Mouse (Mus musculus): ENCODE results near the gene Gcm1.

Gene Gcm1

DNA sequence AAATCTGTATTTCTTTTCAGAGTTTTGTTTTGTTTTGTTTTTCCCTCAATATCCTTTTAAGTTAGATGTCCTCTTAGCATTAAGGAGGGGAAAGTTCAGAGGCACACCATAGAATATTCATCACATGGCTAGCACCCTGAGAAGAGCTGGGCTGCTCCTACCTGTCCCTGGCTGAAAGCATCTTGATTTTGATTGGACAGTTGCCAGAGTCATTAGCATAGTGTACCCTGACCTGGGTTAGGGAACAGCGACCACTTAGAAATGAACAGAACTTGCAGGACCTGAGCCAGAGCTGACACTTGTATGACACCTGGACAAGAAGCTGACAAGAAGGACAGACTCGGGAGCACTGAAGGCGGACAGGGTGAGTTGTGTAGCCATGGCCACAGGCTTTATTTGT is at the start of gene Gcm1:
TSS of gene Gcm1 (plus strand) at position 248 of the 400 bp plus-strand sequence.
- no peak for DNase-seq (ENCODE audit: extremely low read depth, insufficient read length, low spot score)

- DNase-seq (ENCODE audit: extremely low read depth, insufficient read length, low spot score), result no peak
Observed at GRCm38 (mm10) chr9:78003278-78003677, 48.4 kb upstream of the Gcm1 start.

DNA sequence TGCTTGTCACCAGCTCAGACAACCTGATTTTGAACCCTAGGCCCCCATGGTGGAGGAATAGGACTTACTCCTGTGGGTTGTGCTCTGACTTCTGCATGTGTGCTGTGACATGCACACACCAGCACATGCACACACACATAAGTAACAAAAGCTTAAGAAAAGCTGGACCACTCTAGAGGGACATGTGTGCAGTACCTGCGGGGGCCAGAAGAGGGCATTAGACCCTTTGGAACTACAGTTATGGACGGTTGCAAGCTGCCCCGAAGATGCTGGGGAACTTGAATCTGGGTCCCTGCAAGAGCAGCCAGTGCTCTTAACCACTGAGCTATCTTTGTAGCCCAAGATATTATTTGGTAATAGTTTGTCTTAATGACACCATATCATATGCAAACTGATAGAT is 46.2 kb upstream of the Gcm1 start:
- no peak for DNase-seq (ENCODE audit: extremely low read depth, insufficient read length, low spot score)

GRCm38 (mm10) chr9:78006209-78007001 is 45.3 kb upstream of the Gcm1 start:
- peak; percentile 44 for DNase-seq (ENCODE audit: extremely low read depth, insufficient read length, low spot score)

DNA sequence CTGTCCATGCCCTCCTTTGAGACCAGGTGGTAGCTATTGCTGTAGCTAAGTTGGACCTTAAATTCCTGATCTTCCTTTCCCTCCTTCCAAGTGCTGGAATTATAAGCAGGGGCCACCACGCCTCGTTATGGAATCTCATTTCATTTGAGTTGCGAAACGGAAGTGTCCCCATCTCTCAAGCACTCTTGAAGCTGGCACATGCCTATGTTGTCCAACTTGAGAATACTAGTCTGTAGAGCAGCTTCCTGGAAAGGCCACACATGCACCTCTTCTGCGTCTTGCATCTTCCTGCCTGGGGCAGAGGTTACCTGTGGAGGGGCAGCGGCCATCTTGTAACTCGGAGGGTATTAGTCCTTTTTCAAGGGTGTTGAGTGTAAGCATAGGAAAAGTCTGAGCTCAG is 42.3 kb upstream of the Gcm1 start:
- DNase-seq (ENCODE audit: extremely low read depth, insufficient read length, low spot score), result no peak

GRCm38 (mm10) chr9:78010187-78010586 is 41.5 kb upstream of the Gcm1 start:
- no peak for DNase-seq (ENCODE audit: extremely low read depth, insufficient read length, low spot score)

DNA sequence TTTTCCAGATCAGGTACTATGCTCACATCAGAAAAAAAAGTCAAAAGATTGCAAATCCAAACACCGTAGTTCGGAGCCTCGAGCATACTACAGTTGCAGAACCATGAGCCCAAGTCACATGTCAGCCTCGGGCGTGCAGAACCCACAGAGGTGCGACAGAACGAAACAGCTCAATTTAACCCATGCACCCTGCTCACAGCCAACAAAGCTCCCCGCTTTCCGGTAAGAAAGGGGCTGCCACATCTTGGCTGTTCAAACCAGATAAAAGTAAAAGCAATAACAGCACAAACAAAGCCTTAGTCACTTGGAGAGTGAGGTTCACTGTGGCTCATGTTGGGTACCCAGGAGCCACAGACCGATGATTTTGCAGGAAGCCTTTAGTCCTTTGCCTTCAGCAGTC is 41.0 kb upstream of the Gcm1 start:
- no peak for DNase-seq (ENCODE audit: extremely low read depth, insufficient read length, low spot score)

DNA sequence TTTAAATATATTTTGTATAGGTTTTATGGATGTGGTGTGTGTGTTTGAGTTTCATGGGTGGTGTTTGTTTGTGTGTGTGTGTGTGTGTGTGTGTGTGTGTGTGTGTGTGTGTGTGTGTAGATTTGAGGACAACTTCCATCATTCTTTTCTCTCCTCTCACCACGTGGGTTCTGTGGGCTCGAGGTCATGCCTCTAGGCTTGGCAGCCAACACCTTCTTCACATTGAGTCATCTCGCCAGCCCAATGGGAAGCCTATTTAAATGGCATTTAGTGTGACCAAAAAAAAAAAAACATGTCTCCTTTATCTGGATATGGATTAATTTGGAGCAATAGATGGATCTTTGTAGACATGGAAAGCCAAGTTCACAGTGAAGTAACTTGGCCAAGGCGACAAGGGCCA is 39.7 kb upstream of the Gcm1 start:
- DNase-seq (ENCODE audit: extremely low read depth, insufficient read length, low spot score), result no peak

DNA sequence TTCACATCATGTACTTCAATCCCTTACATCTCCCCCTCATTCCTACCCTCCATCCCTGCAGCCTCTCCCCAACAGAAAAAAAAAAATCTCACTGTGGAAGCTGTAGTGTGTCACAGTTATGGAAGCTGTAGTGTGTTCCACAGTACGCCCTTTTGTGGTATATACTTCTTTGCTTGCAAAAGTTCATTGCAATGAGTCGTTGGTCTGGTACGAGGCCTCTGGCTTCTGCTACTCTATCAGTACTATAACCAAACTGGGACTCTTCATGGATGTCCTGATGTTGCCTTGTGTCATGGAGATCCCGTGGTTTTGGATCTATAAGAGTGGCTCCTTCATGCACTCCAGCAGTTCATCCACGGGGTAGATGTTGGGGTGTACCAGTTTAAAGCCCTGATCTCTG is 39.0 kb upstream of the Gcm1 start:
- no peak for DNase-seq (ENCODE audit: extremely low read depth, insufficient read length, low spot score)

DNA sequence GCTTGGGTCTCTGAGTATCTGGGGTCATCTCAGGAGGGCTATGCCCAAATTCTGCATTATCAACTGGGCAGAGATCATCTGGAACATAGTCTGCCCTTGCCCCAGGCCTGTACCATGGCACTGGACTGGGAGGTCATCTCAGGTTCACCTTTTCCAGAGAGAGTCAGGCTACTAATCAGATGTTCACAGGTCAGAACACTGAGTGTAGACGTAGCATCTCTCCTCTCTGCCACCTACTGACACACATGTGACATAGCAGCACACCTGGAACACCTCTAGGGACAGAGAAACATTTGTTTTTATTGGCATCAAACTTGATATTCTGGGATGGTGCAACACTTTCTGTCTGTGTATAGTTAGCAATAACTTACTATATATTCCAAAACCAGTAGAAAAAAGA is 37.9 kb upstream of the Gcm1 start:
- no peak for DNase-seq (ENCODE audit: extremely low read depth, insufficient read length, low spot score)

- DNase-seq (ENCODE audit: extremely low read depth, insufficient read length, low spot score), result no peak
Observed at GRCm38 (mm10) chr9:78015816-78016215, 35.9 kb upstream of the Gcm1 start.

DNA sequence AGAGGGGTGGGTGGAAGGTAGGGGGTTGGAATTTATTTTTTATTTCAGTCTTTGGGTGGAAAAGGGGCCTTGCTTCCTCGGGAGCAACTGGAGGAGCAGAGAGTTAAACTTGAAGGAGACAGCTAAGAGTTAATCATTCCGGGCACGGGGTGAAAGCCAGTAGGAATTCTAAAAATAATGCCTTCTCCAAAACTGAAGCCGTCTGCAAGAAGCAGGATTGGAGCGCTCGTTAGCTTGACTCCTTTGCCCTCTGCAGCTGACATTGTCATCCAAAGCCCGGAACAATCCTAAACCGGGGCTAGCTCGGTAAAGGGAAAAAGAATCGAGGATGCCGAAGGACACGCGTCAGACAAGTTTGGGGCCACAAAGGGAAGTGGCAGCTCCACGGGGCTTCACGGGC is 35.4 kb upstream of the Gcm1 start:
- DNase-seq (ENCODE audit: extremely low read depth, insufficient read length, low spot score), result no peak

GRCm38 (mm10) chr9:78021256-78021655 is 30.5 kb upstream of the Gcm1 start:
- DNase-seq (ENCODE audit: extremely low read depth, insufficient read length, low spot score), result no peak

- peak; percentile 75 for DNase-seq (ENCODE audit: extremely low read depth, insufficient read length, low spot score)
Observed at GRCm38 (mm10) chr9:78022187-78022945, 29.4 kb upstream of the Gcm1 start.

DNA sequence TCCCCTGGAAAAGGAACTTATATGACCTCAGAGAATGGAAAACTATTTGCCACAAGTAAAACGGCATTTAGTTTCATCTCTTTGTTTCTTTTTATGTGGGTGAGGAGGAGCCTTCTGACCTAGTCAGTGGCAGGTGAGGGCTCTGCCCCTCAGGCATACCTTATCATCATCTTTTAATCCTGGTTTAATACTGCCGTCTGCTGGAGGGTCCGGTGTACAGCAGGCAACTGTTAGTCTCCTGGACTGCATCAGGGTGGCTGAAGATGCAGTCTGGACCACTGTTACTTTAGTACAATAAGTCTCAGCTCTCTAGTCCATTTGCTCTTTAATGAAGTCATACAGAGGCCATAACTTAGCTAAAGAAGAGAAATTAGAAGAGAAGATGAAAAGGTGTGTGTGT is 26.9 kb upstream of the Gcm1 start:
- no peak for DNase-seq (ENCODE audit: extremely low read depth, insufficient read length, low spot score)

- DNase-seq (ENCODE audit: extremely low read depth, insufficient read length, low spot score), result no peak
Observed at GRCm38 (mm10) chr9:78027099-78027498, 24.6 kb upstream of the Gcm1 start.

- DNase-seq (ENCODE audit: extremely low read depth, insufficient read length, low spot score), result no peak
Observed at GRCm38 (mm10) chr9:78030835-78031456, 20.8 kb upstream of the Gcm1 start.

GRCm38 (mm10) chr9:78032930-78033329 is 18.8 kb upstream of the Gcm1 start:
- DNase-seq (ENCODE audit: extremely low read depth, insufficient read length, low spot score), result no peak

GRCm38 (mm10) chr9:78035296-78035695 is 16.4 kb upstream of the Gcm1 start:
- DNase-seq (ENCODE audit: extremely low read depth, insufficient read length, low spot score), result no peak

DNA sequence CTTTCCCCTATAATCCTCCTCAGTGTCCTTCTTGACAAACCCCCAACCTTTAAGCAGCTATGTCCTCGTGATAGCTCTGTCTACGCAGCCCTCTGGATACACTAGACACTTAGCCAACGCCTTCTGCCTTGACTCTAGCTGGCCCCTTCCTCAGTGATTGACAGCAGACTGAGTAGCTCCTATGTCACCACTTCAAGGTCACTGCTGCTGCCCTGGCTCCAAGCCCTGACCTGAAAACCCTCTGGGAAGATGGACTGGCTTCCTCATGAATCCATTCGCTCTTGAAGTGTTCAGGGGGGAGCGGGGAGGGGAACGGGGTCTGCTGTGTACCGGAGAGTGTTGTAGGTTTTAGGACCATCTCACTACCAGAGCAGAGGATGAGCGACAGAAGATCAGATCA is 15.9 kb upstream of the Gcm1 start:
- DNase-seq (ENCODE audit: extremely low read depth, insufficient read length, low spot score), result no peak

- DNase-seq (ENCODE audit: extremely low read depth, insufficient read length, low spot score), result peak; percentile 76
Observed at GRCm38 (mm10) chr9:78038755-78039489, 12.8 kb upstream of the Gcm1 start.
